Mouse (Mus musculus) kidney, adult 8-10 months (tissue): ENCODE measurements around the gene Nmrk2.
A peak's percentile ranks its signal among the peaks of the same experiment; 100 is the strongest.
"Not testable (repeated sequence)": the region's sequence is repeated elsewhere in the genome, so short reads cannot be mapped to it uniquely, and the experiment has no call there.

Experiments
- DNase-seq, 2 experiments: peaks; one replicate each; pipeline ENCODE4 v3.0.0; 2022

The Nmrk2 gene

DNA sequence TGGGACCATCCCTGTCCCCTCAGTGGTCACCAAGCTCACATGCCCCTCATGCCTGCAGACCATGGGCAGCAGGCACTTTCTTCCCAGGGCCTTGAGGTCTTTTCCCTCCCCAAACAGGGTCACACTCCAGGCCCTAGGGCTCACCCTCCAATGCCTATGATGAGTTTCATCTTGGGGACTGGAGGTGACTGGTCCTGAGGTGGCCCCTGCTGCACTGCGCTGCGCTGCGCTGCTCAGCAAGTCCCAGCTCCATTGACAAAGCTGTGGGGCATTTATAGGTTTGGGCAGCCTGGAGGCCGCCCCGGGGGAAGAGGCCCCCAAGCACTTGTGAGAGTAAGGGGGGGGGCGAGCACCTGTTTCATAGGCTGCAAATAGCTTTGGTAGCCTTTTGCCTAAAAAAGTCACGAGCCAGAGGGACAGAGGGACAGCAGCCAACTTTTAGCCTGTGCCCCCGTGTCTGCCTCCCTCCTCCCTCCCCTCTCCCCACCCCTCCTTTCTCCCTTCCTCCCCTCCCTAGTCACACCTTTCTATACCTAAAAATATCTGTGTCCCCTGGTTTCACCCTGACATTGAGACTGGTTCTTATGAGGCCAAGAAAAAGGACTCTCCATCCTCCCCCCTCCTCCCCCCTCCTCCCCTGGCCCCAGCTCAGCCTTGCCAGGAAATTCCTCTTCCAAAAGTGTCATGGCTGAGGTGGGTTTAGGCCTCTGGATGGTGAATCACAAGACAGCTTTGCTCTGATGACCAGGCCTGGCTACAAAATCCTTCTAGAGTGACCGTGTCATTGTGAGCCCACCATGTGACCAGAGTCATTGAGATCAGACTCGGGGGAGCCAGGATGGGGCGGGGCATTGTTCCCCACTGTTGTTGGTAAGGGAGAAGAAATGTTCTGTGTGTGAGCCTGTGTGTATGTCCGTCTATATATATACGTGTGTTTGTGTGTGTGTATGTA lies at the start of gene Nmrk2:
Gene Nmrk2 (minus strand): TSS at position 245 of the 952 bp plus-strand sequence.
- DNase-seq = no peak

DNA sequence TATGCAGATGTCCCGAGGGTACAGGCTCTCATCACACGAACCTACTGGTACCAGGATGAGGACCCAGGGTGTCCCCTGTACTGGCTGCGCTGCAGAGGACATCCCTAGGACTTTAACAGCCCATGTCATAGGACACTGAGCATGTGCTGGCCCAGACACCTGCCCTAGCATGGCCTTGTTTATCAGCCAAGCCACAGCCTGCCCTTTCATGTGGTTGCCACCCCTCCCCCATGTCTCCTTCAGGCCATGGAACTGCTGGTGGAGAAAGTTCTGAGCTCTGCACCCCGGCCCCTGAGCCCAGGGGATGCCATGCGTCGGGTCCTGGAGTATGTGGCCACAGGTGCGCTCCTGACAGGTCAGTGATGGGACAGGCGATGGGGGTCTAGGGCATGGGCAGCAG lies 47.6 kb upstream of the Nmrk2 start:
- DNase-seq = no peak

DNA sequence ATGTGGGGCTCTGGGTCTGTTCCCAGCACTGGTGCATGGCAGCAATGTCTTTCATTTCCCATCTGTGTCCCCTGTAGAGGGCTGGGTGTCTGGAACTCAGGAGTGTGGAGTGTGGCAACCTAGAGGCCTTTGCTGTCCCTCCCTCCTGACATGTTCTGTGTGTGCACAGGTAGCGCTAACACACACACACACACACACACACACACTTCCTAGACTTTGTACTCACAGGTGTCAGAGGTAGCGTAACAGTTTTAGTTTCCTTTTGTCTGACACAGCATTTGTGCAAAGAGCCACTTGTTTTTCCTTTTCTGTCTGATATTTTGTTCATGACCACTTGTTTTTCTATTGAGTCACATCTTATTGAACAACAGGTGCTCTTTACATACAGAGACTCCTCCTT lies 46.0 kb upstream of the Nmrk2 start:
- DNase-seq = no peak

- no peak for DNase-seq
Measured at GRCm38 (mm10) chr10:81245166-81245565, 43.3 kb upstream of the Nmrk2 start.

DNA sequence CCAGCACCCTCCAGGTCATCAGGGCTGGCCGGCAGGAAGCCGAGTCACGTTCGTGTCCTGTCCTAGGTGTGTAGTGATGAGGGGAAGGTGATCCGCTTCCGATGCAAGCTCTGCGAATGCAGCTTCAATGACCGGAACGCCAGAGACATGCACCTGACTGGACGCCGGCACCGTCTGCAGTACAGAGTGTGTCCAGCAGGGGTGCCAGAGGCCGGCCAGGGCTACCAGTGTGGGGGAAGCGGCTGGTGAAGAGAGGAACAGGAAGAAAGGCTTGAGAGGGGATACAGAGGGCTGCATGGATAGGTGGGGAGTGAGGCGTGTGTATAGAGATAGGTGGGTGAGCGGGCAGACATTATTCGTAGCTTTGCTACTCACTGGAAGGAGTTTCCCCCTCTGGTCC lies 42.7 kb upstream of the Nmrk2 start:
- peak; percentile 57 to 81 for DNase-seq

DNA sequence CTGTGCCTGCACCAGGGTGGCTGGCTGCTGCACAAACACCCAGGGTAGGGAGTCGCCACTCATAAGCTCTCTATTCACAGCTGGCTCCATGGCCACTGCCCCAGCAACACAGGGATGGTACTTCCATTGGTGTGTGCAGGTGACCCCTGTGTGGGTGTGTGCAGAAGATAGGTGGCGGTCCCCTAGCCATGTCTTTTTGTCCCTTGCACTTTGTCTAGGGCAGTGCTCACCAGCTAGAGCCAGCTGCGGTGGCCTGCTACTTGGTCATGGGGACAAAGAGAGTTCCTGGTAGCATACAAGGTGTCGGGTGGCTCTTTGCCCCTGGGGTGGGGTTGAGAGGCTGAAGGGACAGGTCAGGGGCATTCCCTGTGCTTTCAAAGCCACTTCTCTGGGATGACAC lies 42.3 kb upstream of the Nmrk2 start:
- DNase-seq = no peak

- no peak for DNase-seq
Measured at GRCm38 (mm10) chr10:81242021-81242420, 40.2 kb upstream of the Nmrk2 start.

GRCm38 (mm10) chr10:81240876-81241275 lies 39.0 kb upstream of the Nmrk2 start:
- no peak for DNase-seq

DNA sequence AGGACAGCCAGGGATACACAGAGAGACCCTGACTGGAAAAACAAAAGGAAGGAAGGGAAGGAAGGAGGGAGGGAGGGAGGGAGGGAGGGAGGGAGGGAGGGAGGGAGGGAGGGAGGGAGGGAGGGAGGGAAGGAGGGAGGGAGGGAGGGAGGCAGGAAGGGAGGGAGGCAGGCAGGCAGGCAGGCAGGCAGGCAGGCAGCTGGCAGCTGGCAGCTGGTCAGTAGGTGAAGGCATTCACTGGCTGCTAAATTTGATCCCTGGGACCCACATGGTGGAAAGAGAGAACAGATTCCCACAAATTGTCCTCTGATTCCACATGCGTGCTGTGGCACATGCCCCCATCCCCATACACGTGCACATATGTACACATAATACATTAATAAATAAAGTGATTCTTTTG lies 36.8 kb upstream of the Nmrk2 start:
- no peak for DNase-seq

DNA sequence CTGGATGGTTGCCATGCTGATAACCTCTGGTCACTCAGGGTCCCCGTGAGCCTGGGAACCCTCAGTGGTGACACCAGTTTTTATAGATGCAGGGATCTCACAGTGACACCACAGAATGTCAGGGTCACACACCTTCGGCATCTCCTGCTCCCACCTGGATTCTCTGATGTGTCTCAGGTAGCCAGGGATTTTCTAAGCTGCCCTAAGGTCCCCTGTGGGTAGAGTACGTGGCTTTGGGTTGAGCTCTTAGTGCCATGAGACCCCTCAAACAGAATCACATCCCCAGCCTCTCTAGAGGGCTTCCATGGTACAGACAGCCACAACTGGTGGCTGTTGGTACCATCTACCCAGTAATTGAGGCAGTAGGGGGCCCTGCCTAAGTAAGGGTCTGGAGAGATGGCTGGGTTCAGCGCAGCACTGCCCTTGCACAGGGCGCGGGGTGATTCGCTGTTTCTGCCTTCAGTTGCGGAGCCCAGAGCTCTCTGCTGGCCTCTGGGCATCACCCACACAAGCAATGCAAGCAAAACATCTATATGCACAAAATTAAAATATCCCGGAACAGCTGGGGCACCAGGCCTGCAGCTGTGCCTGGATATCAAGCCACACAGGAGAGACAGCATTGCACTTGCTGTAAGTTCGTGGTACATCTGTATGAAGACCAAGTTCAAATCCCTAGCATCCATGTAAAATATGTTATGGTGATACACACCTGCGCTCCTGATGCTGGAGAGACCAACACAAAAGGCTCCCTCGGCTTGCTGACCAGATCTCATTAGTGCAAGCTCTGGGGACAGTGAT lies 34.8 kb upstream of the Nmrk2 start:
- no peak for DNase-seq

DNA sequence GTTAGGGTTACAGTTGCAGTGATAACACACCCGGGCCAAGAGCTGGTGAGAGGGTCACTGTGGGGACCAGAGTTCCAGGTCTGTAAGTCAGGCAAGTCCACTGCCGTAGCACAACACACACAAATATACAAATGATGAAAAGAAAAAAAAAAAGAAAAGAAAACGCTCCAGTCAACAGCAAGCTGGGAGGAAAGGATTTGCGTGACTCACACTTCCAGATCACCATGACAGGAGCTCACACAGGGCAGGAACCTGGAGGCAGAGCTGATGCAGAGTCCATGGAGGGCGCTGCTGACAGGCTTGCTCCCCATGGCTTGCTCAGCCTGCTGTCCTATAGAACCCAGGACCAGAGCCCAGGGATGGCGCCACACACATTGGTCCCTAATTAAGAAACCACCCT lies 32.4 kb upstream of the Nmrk2 start:
- DNase-seq = no peak

- DNase-seq = no peak
Measured at GRCm38 (mm10) chr10:81233226-81233585, 31.4 kb upstream of the Nmrk2 start.

- peak; percentile 91 to 93 for DNase-seq
Measured at GRCm38 (mm10) chr10:81232580-81233225, 30.9 kb upstream of the Nmrk2 start, which contains the start of gene Zfr2. Gene Zfr2 (plus strand): TSS chr10:81233155.

DNA sequence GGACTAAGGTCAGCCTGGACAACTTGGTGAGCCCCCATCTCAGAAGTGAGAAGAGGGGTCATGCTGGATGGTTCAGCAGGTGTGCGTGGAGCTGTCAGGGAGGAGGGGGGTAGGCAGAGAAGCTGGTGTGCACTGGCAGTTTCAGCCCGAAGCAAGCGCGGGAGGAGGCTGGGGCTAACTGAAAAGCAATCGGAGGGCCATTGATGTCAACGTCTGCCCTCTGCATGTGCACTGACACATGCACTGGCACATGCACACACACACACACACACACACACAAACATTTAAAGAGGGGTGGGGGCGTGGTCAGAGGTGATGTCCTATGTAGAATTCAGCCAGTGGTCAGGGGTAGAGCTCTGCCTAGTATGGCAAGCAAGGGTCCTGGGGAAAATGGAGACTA lies 29.6 kb upstream of the Nmrk2 start:
- no peak for DNase-seq

DNA sequence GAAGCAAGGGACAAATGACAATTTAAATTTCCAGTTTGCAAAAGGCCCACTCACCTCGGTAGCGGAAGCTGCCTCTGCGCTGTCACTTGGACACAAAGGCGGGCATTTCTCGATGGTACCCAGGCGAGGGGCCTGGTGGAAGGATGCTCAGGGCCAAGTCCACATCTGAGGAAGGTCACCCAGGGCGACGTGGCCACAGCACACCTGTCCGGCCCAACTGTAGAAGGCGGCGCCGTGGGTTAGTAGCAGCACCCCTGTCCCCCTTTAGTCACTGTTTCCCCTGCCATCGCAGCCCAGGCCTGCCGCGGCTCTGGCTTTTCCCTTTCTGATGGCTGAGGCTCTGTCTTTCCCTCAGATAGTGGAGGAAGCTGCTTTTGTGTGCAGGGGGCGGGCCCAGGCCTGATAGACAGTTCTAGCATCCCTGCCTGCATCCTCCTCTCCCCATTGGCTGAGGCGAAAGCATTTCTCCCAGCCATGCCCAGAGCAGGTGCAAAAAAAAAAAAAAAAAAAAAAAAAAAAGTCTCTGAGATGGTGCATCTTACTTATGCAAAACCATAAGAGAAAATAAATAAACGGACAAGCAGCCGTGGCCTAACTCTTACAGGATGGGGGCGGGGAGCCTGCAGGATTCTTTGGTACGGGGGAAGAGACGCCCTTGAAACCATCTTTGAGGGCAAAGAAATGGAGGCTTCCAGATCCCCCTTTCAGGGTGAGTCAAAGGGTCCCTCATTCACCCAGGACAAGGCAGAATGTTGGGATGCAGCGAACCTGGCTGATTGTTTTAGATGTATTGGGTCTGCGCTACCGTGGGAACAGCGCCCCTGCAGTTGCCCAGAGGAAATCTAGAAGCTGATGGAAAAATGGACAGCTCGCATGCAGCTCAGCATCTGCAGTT lies 28.8 kb upstream of the Nmrk2 start, which contains the start of gene Atcay:
Gene Atcay (minus strand): TSS at position 396 of the 895 bp plus-strand sequence.
- DNase-seq = no peak

DNA sequence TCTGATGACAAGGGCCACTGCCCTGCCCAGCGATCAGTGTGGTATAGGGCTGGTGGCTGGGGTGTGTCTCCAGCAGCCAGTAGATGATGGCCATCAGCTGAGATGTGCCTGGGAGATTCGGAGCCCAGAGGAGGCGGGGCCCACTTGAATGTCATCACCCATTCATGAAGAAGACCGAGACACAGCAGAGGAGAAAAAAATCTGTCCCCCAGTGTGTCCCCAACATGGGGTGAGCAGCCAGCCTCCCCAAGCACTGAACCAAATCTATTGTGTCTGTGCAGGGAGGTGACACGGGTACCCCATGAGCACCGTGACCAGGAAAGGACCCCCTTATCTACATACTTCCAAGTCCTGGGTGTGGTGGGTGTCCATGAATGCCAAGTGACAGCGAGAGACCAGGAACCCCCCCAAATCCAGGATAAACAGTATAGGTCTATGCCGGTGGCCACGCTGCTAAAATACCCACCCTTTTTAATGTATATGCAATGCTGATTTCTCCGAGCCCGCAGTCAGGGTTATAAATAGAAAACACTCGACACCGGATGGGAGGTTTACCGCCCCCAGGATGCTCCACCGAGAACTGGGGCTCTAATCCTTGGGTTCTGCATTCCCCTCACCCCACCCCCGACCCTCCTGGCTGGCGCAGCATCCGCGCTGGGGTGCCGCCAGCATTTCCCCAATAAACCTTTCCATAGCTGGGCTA lies 28.0 kb upstream of the Nmrk2 start:
- no peak for DNase-seq

DNA sequence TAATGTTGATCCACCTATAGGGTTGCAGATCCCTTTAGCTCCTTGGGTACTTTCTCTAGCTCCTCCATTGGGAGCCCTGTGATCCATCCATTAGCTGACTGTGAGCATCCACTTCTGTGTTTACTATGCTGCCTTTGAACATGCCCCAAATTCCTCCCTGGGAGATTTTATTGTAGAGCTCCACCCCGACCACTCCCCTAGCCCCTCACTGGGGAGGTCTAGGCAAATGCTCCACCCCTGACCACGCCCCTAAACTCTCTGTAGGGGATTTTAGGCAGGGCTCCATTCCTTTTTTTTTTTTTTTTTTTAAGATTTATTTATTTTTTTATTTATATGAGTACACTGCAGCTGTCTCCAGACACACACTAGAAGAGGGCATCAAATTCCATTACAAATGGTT lies 21.9 kb upstream of the Nmrk2 start:
- not testable (repeated sequence) for DNase-seq

GRCm38 (mm10) chr10:81221402-81222015 lies 19.7 kb upstream of the Nmrk2 start:
- DNase-seq = no peak

DNA sequence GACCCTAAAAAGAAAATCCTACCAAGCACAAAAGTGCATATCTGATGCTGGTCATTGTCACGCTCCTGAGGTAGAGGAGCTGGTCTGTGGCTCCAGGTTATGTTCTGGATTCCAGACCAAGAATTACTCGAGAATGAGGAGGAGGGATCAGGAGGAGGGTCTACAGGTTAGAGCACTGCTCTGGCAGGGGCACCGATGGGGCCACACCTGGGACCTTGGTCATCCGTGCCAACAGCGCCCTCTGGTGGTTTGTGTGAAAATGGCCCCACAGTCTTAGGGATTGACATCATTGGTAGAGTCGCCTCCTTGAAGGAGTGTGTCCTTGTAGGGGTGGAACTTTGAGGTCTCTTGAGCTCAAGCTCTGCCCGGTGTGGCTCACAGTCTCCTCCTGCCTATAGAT lies 16.1 kb upstream of the Nmrk2 start:
- DNase-seq = peak; percentile 52 to 79

DNA sequence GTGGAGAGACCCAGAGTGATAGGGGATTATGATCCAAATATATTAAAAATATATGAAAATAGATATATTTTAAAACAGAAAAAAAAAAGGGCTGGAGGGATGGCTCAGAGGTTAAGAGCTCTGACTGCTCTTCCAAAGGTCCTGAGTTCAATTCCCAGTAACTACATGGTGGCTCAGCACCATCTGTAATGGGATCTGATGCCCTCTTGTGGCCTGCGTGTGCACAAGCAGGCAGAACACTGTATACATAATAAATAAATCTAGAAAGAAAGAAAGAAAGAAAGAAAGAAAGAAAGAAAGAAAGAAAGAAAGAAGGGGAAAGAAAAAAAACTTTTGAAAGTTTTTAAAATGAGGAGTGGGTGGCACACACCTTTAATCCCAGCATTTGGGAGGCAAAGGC lies 15.4 kb upstream of the Nmrk2 start:
- DNase-seq = not testable (repeated sequence)

DNA sequence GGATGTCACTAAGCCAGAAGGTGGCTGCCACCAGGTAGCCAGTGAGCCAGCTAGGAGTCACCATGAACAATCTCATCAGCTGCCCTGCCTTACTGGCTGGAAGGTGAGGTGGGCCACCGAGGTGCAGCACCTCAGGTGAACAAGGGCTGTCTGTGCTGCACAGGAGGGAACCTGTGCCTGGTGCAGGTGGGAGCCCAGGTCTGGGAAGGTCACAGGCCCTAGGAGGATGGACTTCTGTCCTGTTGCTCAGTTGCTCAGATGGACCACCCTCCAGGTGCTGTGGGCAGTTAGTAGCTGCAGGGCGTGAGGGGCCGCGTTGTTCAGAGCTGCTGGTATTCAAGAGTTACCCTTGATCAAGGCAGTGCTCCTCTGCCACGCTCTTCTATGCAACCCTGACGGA lies 15.0 kb upstream of the Nmrk2 start:
- no peak for DNase-seq
